Mouse (Mus musculus) midbrain, embryonic 15.5 days (tissue): ENCODE results near the gene Dlx2. TPM values are rescaled to one million over a fixed set of nuclear protein-coding genes. Genes with fewer than 3 reads are reported as not detected.

Source experiments
- ATAC-seq: fragments of 200-750 bp; cut with Nextera tagmentation; replicated peaks from 2 replicates; pipeline ENCODE4 v1.8.0; 2017; ENCODE audit warnings: moderate TSS enrichment
- H3K27ac ChIP-seq: fragments of 300-500 bp; sonication (generic); 2 replicates; pipeline ENCODE4 v1.5.1; 2015; ENCODE audit warnings: mild to moderate bottlenecking, inconsistent platforms
- H3K27me3 ChIP-seq: fragments of 300-500 bp; sonication (generic); replicated peaks from 2 replicates; pipeline ENCODE4 v1.6.1; 2015; ENCODE audit warnings: inconsistent platforms
- H3K36me3 ChIP-seq: fragments of 300-500 bp; sonication (generic); replicated peaks from 2 replicates; pipeline ENCODE4 v1.6.1; 2015; ENCODE audit warnings: inconsistent platforms
- H3K4me1 ChIP-seq: fragments of 300-500 bp; sonication (generic); 2 replicates; pipeline ENCODE4 v1.6.1; 2015; ENCODE audit warnings: inconsistent platforms
- H3K4me2 ChIP-seq: fragments of 300-500 bp; sonication (generic); 2 replicates; pipeline ENCODE4 v1.6.1; 2015; ENCODE audit warnings: inconsistent platforms, mild to moderate bottlenecking, moderate library complexity
- H3K4me3 ChIP-seq: fragments of 300-500 bp; sonication (generic); 2 replicates; pipeline ENCODE4 v1.5.1; 2015; ENCODE audit warnings: mild to moderate bottlenecking, inconsistent platforms
- H3K9ac ChIP-seq: fragments of 300-500 bp; sonication (generic); 2 replicates; pipeline ENCODE4 v1.6.1; 2015; ENCODE audit warnings: mild to moderate bottlenecking, inconsistent platforms
- H3K9me3 ChIP-seq: fragments of 300-500 bp; sonication (generic); 2 replicates; pipeline ENCODE4 v1.6.1; 2016; ENCODE audit warnings: inconsistent platforms
- WGBS: fragments of 180-500 bp; shearing (Covaris S2); methylation state at CpG from one replicate; pipeline ENCODE4 v1.1.7; 2015; ENCODE audit warnings: mixed read lengths; 5-methylcytosine and 5-hydroxymethylcytosine counted together
- polyA plus RNA-seq: library from polyadenylated mRNA; unstranded; fragments of >200 nt; fragmentation: Nextera tagmentation; extraction: Ambion mirVana; gene quantifications from 2 replicates; pipeline ENCODE4 v1.2.1, GENCODE M21; 2015

Gene Dlx2
- polyA plus RNA-seq, 1 experiment from 2014 or later, result 8.0 TPM

DNA sequence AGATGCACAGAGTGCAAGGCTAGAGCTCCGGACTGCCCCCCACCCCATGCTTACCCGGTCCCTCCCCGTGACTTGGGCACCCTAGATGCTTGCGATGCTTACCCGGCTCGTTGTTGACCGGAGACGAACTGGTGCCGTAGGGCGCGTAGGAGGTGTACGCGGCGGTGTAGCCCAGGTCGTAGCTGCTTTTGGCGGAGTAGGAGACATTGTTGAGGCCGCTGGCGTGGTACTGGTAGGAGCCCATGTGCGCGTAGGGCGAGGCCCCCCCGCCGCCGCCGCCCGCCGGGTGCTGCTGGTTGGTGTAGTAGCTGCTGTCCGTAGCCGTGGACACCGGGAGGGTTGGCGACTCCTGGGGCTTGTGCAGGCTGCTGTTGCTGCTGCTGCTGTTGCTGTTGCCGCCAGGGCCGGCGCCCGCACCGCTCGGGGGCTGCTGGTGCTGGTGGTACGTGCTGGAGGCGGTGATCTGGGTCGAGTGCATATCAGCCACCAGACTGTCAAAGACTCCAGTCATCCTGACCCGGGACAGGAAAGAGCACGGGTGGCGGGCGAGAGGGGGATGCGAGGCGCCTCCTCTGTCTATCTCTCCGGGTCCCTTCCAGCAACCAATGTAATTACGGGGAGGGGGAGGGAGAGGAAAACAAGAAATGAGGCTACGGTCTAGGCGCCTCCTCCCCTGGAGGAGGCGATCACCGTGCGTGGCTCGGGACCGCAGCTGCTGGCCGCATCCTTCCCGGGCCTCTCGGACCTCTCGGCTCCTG, 493 bp downstream of the Dlx2 start:
- H3K4me1 ChIP-seq, result peaks cover 31% of the 10 kb centered on the region
- WGBS, result under 1% methylated on average over 59 of the region's 59 CpGs
- H3K4me2 ChIP-seq, result peak overlapping the region; percentile 67
- peak overlapping the region; percentile 38 for H3K27ac ChIP-seq
- no peaks in the 10 kb centered on the region for H3K36me3 ChIP-seq
- ATAC-seq, result peak; percentile 69
- no peaks in the 10 kb centered on the region for H3K9me3 ChIP-seq
- peaks cover 77% of the 10 kb centered on the region for H3K27me3 ChIP-seq
- H3K4me3 ChIP-seq, result peak overlapping the region; percentile 39
- 0 out of 2 replicates have a peak overlapping the region, but pooled peaks have one; percentile 6 for H3K9ac ChIP-seq

GRCm38 (mm10) chr2:71545401-71545881, 1.1 kb downstream of the Dlx2 start:
- Histone ChIP-seq H3K4me2 (peak overlapping the region; percentile 67), H3K27ac (0 out of 2 replicates have a peak overlapping the region, but pooled peaks have one; percentile 38), H3K36me3 (no peaks in the 10 kb centered on the region), H3K27me3 (peaks cover 78% of the 10 kb centered on the region), H3K9me3 (no peaks in the 10 kb centered on the region), H3K4me3 (peak overlapping the region; percentile 39), H3K9ac (0 out of 2 replicates have a peak overlapping the region, but pooled peaks have one; percentile 6), H3K4me1 (peaks cover 37% of the 10 kb centered on the region)
- 1% methylated on average over 32 of the region's 32 CpGs for WGBS
- ATAC-seq, result no peak

DNA sequence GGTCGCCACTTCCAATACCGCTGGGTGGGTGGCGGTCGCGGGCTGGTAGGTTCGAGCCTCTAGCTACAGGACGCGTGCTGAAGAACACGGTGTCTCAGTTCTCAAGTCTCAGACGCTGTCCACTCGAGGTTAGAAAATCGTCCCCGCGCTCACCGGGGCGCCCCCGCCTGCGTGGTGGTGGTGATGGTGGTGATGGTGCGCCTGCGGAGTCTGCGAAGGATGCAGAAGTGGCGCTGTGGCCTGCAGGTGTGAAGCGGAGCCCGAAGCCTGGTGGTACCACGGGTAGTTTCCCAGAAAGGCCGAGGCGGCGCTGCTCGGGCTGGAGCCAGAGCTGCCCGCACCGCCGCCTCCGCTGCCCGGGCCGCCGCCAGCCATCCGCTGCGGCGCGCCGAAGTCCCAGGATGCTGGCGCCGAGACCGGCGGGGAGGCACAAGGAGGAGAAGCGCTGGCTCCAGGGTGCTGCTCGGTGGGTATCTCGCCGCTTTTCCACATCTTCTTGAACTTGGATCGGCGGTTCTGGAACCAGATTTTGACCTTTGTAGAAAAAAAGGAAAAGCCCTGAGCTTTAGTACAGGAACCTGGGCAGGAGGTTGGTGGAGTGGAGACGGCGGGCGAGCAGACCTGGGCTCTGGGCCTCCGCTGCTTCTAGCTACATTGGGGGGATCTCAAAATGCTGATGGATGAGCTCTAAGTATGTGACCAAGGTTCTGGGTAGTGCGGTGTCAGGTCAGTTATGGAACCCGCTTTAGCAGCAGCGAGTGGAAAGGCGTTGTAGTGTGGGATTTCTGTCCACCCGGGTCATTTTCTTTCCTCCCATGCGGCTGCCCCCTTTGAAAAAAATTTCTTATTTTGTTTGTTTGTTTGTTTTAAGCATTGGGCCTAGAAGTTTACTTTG, 1.9 kb downstream of the Dlx2 start:
- H3K27me3 ChIP-seq, result peaks cover 76% of the 10 kb centered on the region

DNA sequence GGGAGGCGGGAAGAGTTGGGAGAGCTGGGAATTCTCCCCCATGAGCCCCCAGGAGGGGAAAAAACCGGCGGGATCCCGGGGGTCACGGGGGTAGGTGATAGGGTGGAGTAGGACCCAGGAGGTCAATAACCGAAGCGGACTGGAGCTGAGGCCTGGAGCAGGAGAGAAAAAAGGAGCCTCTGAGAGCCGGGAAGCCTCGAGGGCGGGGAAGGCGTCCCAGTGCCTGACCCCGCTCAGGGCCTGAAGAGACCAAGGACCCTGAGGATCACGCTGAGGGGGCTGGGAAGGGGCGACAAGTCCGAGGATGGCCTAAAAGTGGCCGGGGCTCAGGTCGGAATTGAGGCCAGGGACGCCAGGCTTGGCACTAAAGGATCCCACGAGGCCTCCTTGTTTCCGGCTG, 2.6 kb downstream of the Dlx2 start:
- H3K36me3 ChIP-seq, result no peaks in the 10 kb centered on the region
- peaks cover 76% of the 10 kb centered on the region for H3K27me3 ChIP-seq
- no peak overlapping the region for H3K9ac ChIP-seq
- H3K9me3 ChIP-seq, result no peaks in the 10 kb centered on the region
- H3K4me1 ChIP-seq, result peaks cover 37% of the 10 kb centered on the region
- H3K4me3 ChIP-seq, result peak overlapping the region; percentile 39
- 0 out of 2 replicates have a peak overlapping the region, but pooled peaks have one; percentile 18 for H3K4me2 ChIP-seq
- 2% methylated on average over 20 of the region's 20 CpGs for WGBS
- peak overlapping the region; percentile 45; the same call in 1 of the 2 replicates for H3K27ac ChIP-seq
- no peak for ATAC-seq

More for the DNA sequence above, 1.9 kb downstream of the Dlx2 start:
- no peak overlapping the region for H3K27ac ChIP-seq
- H3K9ac ChIP-seq, result no peak overlapping the region
- WGBS, result 2% methylated on average over 60 of the region's 61 CpGs
- H3K4me1 ChIP-seq, result peaks cover 37% of the 10 kb centered on the region
- H3K36me3 ChIP-seq, result no peaks in the 10 kb centered on the region
- H3K9me3 ChIP-seq, result no peaks in the 10 kb centered on the region
- no peak for ATAC-seq
- peak overlapping the region; percentile 67; the same call in 1 of the 2 replicates for H3K4me2 ChIP-seq
- peak overlapping the region; percentile 39 for H3K4me3 ChIP-seq

DNA sequence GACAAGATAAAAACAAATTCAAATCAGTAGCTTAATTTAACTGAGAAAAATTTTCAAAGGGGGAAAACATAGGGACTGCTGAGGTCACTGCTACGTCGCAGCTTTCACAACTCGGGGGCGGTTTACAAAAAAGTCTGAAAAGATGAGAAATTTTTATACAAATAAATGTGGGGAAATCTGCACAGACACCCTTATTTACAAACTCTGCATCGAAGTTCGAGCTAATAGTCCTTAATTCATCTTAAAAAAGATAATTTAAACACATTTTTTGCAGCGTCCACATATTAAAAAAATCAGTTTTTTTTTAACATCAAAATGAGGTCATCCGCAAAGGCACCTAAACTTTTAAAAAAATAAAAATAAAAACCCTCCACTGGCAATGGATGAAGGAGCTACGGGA, 3.0 kb downstream of the Dlx2 start:
- Histone ChIP-seq H3K9me3 (no peaks in the 10 kb centered on the region), H3K27ac (no peak overlapping the region), H3K9ac (no peak overlapping the region), H3K4me2 (0 out of 2 replicates have a peak overlapping the region, but pooled peaks have one; percentile 18), H3K4me3 (peak overlapping the region; percentile 39), H3K36me3 (no peaks in the 10 kb centered on the region), H3K27me3 (peaks cover 76% of the 10 kb centered on the region), H3K4me1 (peaks cover 37% of the 10 kb centered on the region)
- no peak for ATAC-seq
- 2% methylated on average over 9 of the region's 9 CpGs for whole genome bisulfite sequencing

GRCm38 (mm10) chr2:71542816-71543301, 3.7 kb downstream of the Dlx2 start:
- H3K4me2 ChIP-seq, result peak overlapping the region; percentile 32
- no peak for ATAC-seq
- H3K27ac ChIP-seq, result peak overlapping the region; percentile 53; the same call in 1 of the 2 replicates
- no peaks in the 10 kb centered on the region for H3K36me3 ChIP-seq
- peaks cover 37% of the 10 kb centered on the region for H3K4me1 ChIP-seq
- no peaks in the 10 kb centered on the region for H3K9me3 ChIP-seq
- peaks cover 75% of the 10 kb centered on the region for H3K27me3 ChIP-seq
- peak overlapping the region; percentile 22 for H3K4me3 ChIP-seq
- H3K9ac ChIP-seq, result no peak overlapping the region
- WGBS, result under 1% methylated on average over 30 of the region's 30 CpGs

GRCm38 (mm10) chr2:71542227-71542815, 4.2 kb downstream of the Dlx2 start:
- Histone ChIP-seq H3K4me1 (peaks cover 37% of the 10 kb centered on the region), H3K27me3 (peaks cover 74% of the 10 kb centered on the region), H3K4me3 (no peak overlapping the region), H3K9me3 (no peaks in the 10 kb centered on the region), H3K36me3 (no peaks in the 10 kb centered on the region), H3K4me2 (no peak overlapping the region), H3K27ac (no peak overlapping the region), H3K9ac (no peak overlapping the region)
- ATAC-seq, result no peak
- 3% methylated on average over 11 of the region's 11 CpGs for WGBS

GRCm38 (mm10) chr2:71541418-71542226, 4.9 kb downstream of the Dlx2 start:
- Histone ChIP-seq H3K4me2 (peak overlapping the region; percentile 32), H3K27ac (peak overlapping the region; percentile 43), H3K9ac (no peak overlapping the region), H3K9me3 (no peaks in the 10 kb centered on the region), H3K4me3 (peak overlapping the region; percentile 10), H3K36me3 (no peaks in the 10 kb centered on the region), H3K27me3 (peaks cover 73% of the 10 kb centered on the region), H3K4me1 (peaks cover 33% of the 10 kb centered on the region)
- no peak for ATAC-seq
- 2% methylated on average over 37 of the region's 37 CpGs for WGBS

- ATAC-seq, result no peak; the same call in 1 of the 2 replicates
- H3K9me3 ChIP-seq, result no peaks in the 10 kb centered on the region
- whole genome bisulfite sequencing, result under 1% methylated on average over 45 of the region's 48 CpGs
- H3K36me3 ChIP-seq, result no peaks in the 10 kb centered on the region
- H3K9ac ChIP-seq, result no peak overlapping the region
- H3K27ac ChIP-seq, result peak overlapping the region; percentile 43
- H3K4me1 ChIP-seq, result peaks cover 25% of the 10 kb centered on the region
- peak overlapping the region; percentile 10 for H3K4me3 ChIP-seq
- H3K4me2 ChIP-seq, result peak overlapping the region; percentile 32
- peaks cover 75% of the 10 kb centered on the region for H3K27me3 ChIP-seq
Measured at GRCm38 (mm10) chr2:71540611-71541417, 5.7 kb downstream of the Dlx2 start.

GRCm38 (mm10) chr2:71534242-71535052, 12.1 kb downstream of the Dlx2 start:
- peak overlapping the region; percentile 11; the same call in 1 of the 2 replicates for H3K4me2 ChIP-seq
- peaks cover 6% of the 10 kb centered on the region for H3K4me1 ChIP-seq
- H3K27me3 ChIP-seq, result peaks cover 84% of the 10 kb centered on the region
- no peak overlapping the region for H3K9ac ChIP-seq
- no peaks in the 10 kb centered on the region for H3K36me3 ChIP-seq
- WGBS, result 2% methylated on average over 20 of the region's 20 CpGs
- peak overlapping the region; percentile 14 for H3K4me3 ChIP-seq
- H3K9me3 ChIP-seq, result no peaks in the 10 kb centered on the region
- 0 out of 2 replicates have a peak overlapping the region, but pooled peaks have one; percentile 42 for H3K27ac ChIP-seq
- no peak for ATAC-seq
